Mouse (Mus musculus) forebrain, postnatal 0 days (tissue): ENCODE measurements around the gene Crygn. TPM values are rescaled to one million over a fixed set of nuclear protein-coding genes. Genes with fewer than 3 reads are reported as not detected.

Source experiments
- ATAC-seq: fragments of 200-750 bp; cut with Nextera tagmentation; 2 replicates; pipeline ENCODE4 v1.8.0; 2017; ENCODE audit warnings: mild to moderate bottlenecking, moderate library complexity
- DNase-seq: peaks from one replicate; pipeline ENCODE4 v3.0.0-alpha.2; 2015
- H3K27ac ChIP-seq: fragments of 300-500 bp; sonication (generic); 2 replicates; pipeline ENCODE4 v1.5.1; 2014; ENCODE audit warnings: low read depth, mild to moderate bottlenecking, antibody characterized with exemption, low read length, moderate library complexity, mixed read lengths
- H3K27me3 ChIP-seq: fragments of 300-500 bp; sonication (generic); 2 replicates; pipeline ENCODE4 v1.6.1; 2014; ENCODE audit warnings: mild to moderate bottlenecking, low read length, mixed read lengths; ENCODE audit not compliant: insufficient read depth
- H3K36me3 ChIP-seq: fragments of 300-500 bp; sonication (generic); 2 replicates; pipeline ENCODE4 v1.6.1; 2014; ENCODE audit warnings: mild to moderate bottlenecking, moderate library complexity; ENCODE audit not compliant: insufficient read depth
- H3K4me1 ChIP-seq: fragments of 300-500 bp; sonication (generic); 2 replicates; pipeline ENCODE4 v1.6.1; 2014; ENCODE audit warnings: antibody characterized with exemption; ENCODE audit not compliant: insufficient read depth
- H3K4me2 ChIP-seq: fragments of 300-500 bp; sonication (generic); 2 replicates; pipeline ENCODE4 v1.6.1; 2014; ENCODE audit warnings: low read depth, mild to moderate bottlenecking, moderate library complexity
- H3K4me3 ChIP-seq: fragments of 300-500 bp; sonication (generic); 2 replicates; pipeline ENCODE4 v1.5.1; 2014; ENCODE audit warnings: low read depth, low read length, mixed read lengths
- H3K9ac ChIP-seq: fragments of 300-500 bp; sonication (generic); 2 replicates; pipeline ENCODE4 v1.6.1; 2014; ENCODE audit warnings: mild to moderate bottlenecking
- H3K9me3 ChIP-seq: fragments of 300-500 bp; sonication (generic); 2 replicates; pipeline ENCODE4 v1.6.1; 2016; ENCODE audit warnings: low read length
- CTCF ChIP-seq: sonication (generic); IDR thresholded peaks from 2 replicates; pipeline ENCODE4 v1.5.1; 2016; ENCODE audit warnings: antibody characterized with exemption, control low read depth, low read depth
- WGBS: fragments of 180-500 bp; shearing (Covaris S2); extraction: QIAGEN DNeasy Blood & Tissue Kit; methylation state at CpG from one replicate; pipeline ENCODE4 v1.1.7; 2014; 5-methylcytosine and 5-hydroxymethylcytosine counted together
- polyA plus RNA-seq: library from polyadenylated mRNA; unstranded; fragments of >200 nt; fragmentation: Nextera tagmentation; extraction: Ambion mirVana; gene quantifications from 2 replicates; pipeline ENCODE4 v1.2.1, GENCODE M21; 2015
- total RNA-seq: library from RNA; depleted of rRNA; stranded (reverse); fragments of >200 nt; gene quantifications from 2 replicates; pipeline ENCODE4 v1.2.3, GENCODE M21; 2014

Gene Crygn
- total and polyA plus RNA-seq, 2 experiments from 2014 or later: 0.33 to 2.1 TPM

GRCm38 (mm10) chr5:24747533-24747932 lies 10.3 kb downstream of the Crygn start:
- no peaks in the 10 kb centered on the region for H3K36me3 ChIP-seq
- WGBS: 15% methylated on average over 6 of the region's 6 CpGs
- H3K27ac ChIP-seq: no peak overlapping the region
- no peaks in the 10 kb centered on the region for H3K9me3 ChIP-seq
- H3K4me3 ChIP-seq: no peak overlapping the region
- ATAC-seq (no peak), DNase-seq (no peak)
- peaks cover 12% of the 10 kb centered on the region for H3K4me1 ChIP-seq
- H3K9ac ChIP-seq: no peak overlapping the region
- no peak for TF ChIP-seq CTCF
- H3K27me3 ChIP-seq: no peaks in the 10 kb centered on the region
- H3K4me2 ChIP-seq: no peak overlapping the region

DNA sequence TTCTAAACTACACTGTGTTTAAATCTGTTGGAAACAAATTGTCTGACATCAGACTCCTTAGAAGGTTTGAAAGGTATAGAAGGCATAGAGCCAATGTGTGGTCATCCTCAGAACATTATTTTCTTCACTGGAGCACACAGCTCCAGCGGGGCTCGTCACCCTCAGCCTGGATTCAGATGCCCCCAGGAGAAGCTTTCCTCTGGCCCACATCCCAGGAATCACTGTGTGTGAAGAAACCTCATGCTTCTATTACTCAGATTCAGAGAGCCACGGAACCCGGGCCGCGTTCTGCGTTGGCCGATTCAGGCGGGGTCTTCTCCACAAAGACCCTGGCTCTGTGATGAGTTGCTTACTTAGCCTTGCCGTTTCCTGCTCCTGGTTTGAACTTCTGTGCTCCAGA lies 13.9 kb downstream of the Crygn start:
- no peaks in the 10 kb centered on the region for H3K4me1 ChIP-seq
- no peak for TF ChIP-seq CTCF
- H3K36me3 ChIP-seq: no peaks in the 10 kb centered on the region
- DNase-seq: no peak
- H3K27ac ChIP-seq: no peak overlapping the region
- H3K9me3 ChIP-seq: no peaks in the 10 kb centered on the region
- H3K9ac ChIP-seq: no peak overlapping the region
- no peak overlapping the region for H3K4me3 ChIP-seq
- no peak for ATAC-seq
- no peak overlapping the region for H3K4me2 ChIP-seq
- no peaks in the 10 kb centered on the region for H3K27me3 ChIP-seq
- 84% methylated on average over 10 of the region's 10 CpGs for WGBS

DNA sequence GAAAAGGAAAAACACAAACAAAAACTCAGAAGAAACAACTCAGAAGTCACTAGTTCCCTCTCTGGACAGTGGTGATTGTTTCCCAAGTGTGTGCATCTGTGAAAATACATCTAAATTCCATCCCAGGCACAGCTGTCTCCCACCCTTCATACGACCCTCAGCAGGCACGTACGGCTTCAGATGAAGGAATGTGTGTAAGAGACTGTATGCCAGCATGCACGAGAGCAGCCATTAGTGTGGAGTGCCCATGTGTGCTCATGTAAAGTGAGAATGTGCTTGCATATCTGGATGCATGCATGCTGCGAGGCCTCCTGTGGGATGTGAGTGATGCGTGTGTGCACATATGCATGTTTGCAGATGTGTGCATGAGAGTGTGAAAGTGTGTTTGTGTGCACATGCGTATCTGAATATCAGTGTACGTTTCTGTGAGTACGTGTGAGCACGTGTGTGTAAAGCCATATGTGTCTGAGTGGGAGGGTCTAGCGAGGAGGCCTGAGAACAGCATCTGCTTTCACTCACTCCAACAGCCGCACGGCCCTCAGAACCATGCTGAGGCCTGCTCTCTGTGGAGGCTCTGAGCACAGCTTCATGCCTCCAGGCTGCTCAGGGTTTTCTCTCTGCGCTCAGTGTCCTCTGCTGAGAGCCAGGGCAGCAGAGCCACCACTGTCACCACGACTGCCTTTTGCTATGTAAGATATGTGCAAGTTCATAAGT lies 16.5 kb downstream of the Crygn start:
- Histone ChIP-seq H3K9me3 (no peaks in the 10 kb centered on the region), H3K9ac (no peak overlapping the region), H3K27ac (no peak overlapping the region), H3K4me1 (no peaks in the 10 kb centered on the region), H3K4me2 (no peak overlapping the region), H3K27me3 (no peaks in the 10 kb centered on the region), H3K36me3 (no peaks in the 10 kb centered on the region), H3K4me3 (no peak overlapping the region)
- ATAC-seq (peak; percentile 27; the same call in 1 of the 2 replicates), DNase-seq (no peak)
- WGBS: 75% methylated on average over 15 of the region's 15 CpGs
- no peak for TF ChIP-seq CTCF

DNA sequence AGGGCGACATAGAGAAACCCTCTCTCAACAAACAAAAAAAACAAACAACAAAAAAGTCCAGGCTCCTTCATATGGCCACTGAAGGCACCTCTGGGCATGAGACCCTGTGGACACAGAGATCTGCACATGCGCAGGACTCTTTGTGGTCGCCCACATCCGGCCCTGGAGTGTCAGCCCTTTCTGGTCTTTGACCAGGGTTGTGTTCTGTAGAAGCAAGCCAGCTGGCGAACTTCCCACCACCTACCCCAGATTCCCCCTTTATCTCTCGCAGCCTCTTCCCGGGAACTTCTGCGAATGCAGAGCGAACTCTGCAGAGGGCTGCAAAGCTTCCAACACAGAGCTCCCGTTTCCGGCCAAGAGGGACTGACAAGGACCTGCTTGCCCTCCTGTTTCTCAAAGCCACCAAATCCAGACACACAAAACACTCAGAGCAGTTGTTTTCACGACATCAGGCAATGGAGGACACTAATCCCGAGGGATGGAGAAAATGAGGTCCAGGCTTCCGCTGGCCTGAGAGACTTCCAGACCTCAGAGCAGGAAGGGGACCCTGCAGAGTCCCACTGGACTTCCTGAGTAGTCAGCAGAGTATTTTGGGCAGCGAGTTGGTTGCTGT lies 18.6 kb downstream of the Crygn start:
- H3K4me2 ChIP-seq: no peak overlapping the region
- no peak overlapping the region for H3K27ac ChIP-seq
- H3K27me3 ChIP-seq: no peaks in the 10 kb centered on the region
- 64% methylated on average over 15 of the region's 15 CpGs for WGBS
- H3K4me1 ChIP-seq: no peaks in the 10 kb centered on the region
- ATAC-seq (no peak), DNase-seq (no peak)
- no peaks in the 10 kb centered on the region for H3K9me3 ChIP-seq
- H3K9ac ChIP-seq: no peak overlapping the region
- H3K36me3 ChIP-seq: no peaks in the 10 kb centered on the region
- no peak for TF ChIP-seq CTCF
- no peak overlapping the region for H3K4me3 ChIP-seq

GRCm38 (mm10) chr5:24738517-24738916 lies 19.3 kb downstream of the Crygn start:
- 90% methylated on average over 1 of the region's 1 CpGs for WGBS
- Histone ChIP-seq H3K9ac (no peak overlapping the region), H3K36me3 (no peaks in the 10 kb centered on the region), H3K4me3 (no peak overlapping the region), H3K27ac (no peak overlapping the region), H3K9me3 (no peaks in the 10 kb centered on the region), H3K4me1 (no peaks in the 10 kb centered on the region), H3K27me3 (no peaks in the 10 kb centered on the region), H3K4me2 (no peak overlapping the region)
- TF ChIP-seq CTCF: no peak
- ATAC-seq: no peak
- no peak for DNase-seq

DNA sequence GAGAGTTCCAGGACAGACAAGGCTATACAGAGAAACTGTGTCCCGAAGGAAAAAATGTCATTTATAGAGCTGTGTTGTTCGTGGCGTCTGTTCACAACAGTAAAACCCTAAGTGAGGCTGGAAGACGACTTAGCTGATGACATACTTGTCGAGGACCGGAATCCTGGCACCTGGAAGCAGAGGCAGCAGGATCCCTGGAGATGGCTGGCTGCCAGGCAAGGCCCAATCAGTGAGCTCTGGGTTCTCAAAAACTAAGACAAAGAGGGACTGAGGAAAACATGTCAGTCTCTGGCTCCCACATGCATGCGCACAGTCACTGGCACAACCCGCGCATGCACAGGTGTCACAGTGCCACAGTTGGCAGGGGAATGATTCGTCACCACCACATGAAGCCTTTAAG lies 20.2 kb downstream of the Crygn start:
- no peak overlapping the region for H3K27ac ChIP-seq
- 65% methylated on average over 10 of the region's 10 CpGs for WGBS
- no peaks in the 10 kb centered on the region for H3K4me1 ChIP-seq
- ATAC-seq (no peak), DNase-seq (no peak)
- no peaks in the 10 kb centered on the region for H3K9me3 ChIP-seq
- no peaks in the 10 kb centered on the region for H3K36me3 ChIP-seq
- H3K4me2 ChIP-seq: no peak overlapping the region
- H3K4me3 ChIP-seq: no peak overlapping the region
- no peak for TF ChIP-seq CTCF
- H3K9ac ChIP-seq: no peak overlapping the region
- H3K27me3 ChIP-seq: no peaks in the 10 kb centered on the region

DNA sequence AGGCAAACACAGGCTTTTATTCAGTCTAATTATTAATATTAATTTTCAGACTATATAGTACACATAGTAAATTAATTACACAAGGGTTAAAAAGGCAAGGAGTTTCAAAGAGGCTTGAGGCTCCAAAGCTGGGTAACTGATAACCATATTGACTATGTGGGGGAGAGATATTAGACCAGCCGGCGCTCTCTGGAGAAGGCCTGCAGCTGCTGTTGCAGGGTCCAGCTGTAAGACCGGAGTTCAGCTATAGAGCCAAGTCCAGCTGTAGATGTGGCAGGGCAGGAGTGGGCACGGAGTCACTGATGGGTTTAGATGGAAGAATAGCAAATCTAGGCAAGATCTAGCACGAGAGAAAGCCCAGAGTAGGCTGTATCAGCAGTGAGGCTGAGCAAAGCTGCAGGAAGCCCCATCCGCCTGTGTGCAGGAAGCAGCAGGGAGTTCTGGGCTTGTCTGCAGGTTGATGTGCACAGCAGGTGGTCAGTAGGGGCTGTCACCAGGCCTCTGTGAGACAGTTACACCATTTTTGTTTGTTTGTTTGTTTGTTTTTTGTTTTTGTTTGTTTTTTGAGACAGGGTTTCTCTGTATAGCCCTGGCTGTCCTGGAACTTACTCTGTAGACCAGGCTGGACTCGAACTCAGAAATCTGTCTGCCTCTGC lies 23.9 kb downstream of the Crygn start:
- Histone ChIP-seq H3K27me3 (peaks cover 24% of the 10 kb centered on the region), H3K4me2 (no peak overlapping the region), H3K36me3 (no peaks in the 10 kb centered on the region), H3K4me1 (no peaks in the 10 kb centered on the region), H3K27ac (no peak overlapping the region), H3K9ac (no peak overlapping the region), H3K9me3 (no peaks in the 10 kb centered on the region), H3K4me3 (no peak overlapping the region)
- DNase-seq (no peak), ATAC-seq (no peak)
- no peak for TF ChIP-seq CTCF
- 72% methylated on average over 7 of the region's 7 CpGs for WGBS
